Mouse (Mus musculus): Measurements from ENCODE around the gene Map7d2.

DNA sequence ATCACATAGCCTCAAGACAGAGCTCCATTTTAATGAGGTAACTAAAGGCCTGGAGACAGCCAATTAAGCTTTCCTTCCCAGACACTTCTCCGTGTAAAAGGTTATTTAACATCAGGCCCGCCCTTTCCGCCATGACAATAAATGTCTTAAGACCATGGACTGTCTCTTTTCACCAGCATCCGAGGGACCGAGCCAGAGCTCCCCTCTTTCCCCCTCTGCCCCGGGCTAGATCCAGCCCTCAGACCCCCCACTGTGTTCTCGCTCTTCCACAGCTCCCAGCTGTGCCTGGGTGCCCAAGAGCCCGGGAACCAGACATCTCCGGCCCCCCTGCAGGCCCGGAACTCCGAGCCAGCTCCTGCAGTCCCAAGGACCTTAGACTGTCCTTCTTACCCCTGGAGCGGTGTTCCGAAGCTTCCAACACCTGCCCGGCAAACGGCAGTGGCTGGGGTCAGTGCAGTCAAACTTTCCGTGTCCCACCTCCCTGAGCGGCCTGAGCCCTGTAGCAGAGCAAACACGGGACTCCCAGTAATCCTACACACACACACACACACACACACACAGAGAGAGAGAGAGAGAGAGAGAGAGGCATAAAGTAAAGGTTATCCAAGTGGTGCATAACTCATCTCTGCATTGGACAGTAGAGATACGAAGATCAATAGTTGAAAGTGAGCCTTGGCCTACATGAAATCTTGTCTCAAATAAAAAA, 94.1 kb downstream of the Map7d2 start:
- TF ChIP-seq CTCF (IDR thresholded peaks at IDR 0.05; ENCODE audit: control insufficient read depth, insufficient read depth, low read length) (no peak), POLR2A (IDR thresholded peaks at IDR 0.05; ENCODE audit: borderline replicate concordance, control insufficient read depth, low read depth, low read length) (no peak)
